Mouse (Mus musculus) kidney, adult 18-20 months (tissue): ENCODE results near the gene Rptor.

Source experiments
- DNase-seq: peaks from one replicate; pipeline ENCODE4 v3.0.0; 2021

The Rptor gene

DNA sequence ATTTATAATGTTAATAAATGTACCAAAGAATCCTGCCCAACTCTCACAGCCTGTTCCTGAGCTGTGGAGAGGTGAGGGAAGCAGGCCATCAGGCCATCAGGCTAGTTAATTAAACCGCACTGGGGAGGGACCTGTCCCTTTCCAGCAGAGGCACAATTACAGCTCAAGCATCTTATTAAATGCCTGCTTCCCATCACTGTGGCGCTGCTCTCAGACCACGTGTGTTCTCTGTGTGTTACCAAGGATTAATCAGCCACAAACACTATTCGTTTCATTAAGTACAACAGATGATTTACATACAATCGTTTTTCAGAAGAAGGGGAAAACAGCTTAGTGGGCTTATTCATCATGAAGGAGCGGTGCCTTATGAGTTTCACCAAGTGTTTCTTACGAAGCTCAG is 142.6 kb downstream of the Rptor start:
- no peak for DNase-seq

DNA sequence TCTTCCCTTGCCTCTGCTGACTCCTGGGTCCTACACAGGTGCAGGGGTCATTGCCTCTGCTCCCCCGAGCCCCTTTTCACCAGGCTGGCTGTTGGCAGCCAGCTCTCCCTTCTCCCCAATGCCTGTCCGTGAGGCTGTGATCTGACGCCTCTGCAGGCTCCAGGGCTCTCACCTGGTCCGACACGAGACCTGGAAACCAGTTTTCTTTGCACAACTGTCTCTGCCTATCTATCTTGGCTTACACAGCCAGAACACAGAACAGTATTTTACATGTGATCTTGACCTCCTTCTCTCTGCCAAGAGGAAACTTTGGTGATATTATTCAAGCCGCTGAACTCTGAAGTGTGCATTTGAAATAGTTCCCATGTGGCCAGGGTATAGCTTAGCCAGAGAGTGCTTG is 151.8 kb downstream of the Rptor start:
- no peak for DNase-seq

- no peak for DNase-seq
Observed at GRCm38 (mm10) chr11:119758214-119758613, 155.5 kb downstream of the Rptor start.

DNA sequence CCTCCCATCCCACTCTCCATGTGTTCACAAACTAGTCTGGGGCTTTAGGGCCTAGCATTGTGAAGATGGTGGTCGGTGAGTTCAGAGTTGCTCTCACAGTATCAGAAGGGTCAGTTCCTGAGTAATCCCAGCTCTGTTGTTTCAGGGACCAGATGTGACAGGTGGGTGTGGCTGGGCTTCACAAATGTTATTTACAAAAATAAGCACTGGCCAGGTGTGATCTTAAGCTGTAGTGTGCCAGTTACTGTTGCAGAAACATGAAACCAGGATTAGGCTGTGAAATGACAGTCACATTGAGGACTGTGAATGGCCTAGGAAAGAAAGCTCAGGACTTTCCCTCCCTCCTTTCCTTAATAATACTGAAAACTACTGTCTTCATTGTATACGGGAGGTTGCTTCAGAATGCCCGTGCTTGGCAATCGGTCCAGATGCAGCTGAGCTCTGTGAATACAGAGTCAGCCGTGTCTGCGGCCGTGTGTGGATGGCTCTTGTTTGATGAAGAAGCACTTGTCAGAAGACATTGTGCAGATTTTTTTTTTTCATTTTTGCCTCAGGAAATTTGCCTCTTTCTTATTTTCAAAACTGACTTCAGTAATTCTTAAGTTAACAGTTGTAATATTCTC is 156.1 kb downstream of the Rptor start:
- no peak for DNase-seq

DNA sequence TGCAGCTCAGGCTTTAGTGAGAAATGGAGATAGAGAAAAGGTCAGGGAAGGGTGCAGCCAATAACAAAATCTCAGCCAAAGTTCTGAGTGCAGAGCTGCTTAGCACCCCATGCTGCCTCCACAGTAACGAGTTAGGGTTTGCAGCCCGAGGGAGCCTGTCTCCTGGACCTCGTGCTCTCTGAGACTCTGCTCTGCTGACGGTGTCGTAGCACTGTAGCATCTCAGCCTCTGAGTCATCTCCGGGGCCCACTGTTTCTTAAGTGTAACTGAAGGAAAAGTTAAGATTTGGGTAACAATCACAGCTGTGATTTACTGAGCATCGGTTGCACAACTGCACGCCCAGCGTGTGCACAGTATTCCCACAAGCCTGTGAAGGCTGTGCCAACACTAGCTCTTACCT is 160.2 kb downstream of the Rptor start:
- no peak for DNase-seq

DNA sequence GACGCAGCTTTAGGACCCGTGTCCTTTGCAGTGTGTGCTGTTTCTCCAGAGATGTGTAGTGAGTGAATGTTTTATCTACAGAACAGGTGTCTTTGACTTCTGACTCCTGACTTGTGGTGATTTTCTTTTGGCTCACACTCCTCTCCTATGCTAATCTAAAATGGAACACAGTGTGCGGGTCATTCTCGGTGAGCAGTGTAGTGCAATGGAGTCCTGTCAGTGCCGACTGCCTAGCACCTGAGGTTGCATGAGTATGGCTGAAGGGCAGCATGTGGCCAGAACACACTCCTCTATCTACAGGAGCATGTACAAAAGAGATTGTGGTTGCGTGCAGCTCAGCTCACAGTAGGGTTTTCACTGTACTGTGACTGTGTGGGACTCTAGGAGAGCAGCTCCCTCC is 163.3 kb downstream of the Rptor start:
- DNase-seq, result no peak

GRCm38 (mm10) chr11:119766782-119767459 is 164.2 kb downstream of the Rptor start:
- no peak for DNase-seq

GRCm38 (mm10) chr11:119767525-119767924 is 164.8 kb downstream of the Rptor start:
- DNase-seq, result no peak

GRCm38 (mm10) chr11:119768511-119768910 is 165.8 kb downstream of the Rptor start:
- no peak for DNase-seq

DNA sequence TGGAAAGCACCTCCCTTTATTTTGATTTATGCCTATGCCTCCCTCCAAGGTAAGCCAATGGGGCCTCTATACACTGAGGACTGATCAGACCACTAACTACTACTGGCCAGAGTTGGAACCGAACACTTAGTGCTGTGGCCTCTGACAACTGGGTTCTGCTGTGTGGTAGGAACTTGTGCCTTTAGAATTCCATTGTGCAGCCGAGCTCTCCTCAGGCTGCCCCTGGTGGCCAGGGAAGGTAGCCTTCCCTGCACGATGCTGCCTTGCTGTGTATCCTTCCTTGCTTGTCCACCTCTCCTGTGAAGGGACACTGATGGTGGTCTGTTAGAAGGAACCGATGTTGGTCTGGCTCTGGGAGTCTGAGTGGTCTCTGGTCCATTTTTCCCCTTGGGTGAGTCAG is 167.0 kb downstream of the Rptor start:
- no peak for DNase-seq

- DNase-seq, result no peak
Observed at GRCm38 (mm10) chr11:119770985-119771384, 168.3 kb downstream of the Rptor start.

GRCm38 (mm10) chr11:119772896-119773295 is 170.2 kb downstream of the Rptor start:
- DNase-seq, result no peak

DNA sequence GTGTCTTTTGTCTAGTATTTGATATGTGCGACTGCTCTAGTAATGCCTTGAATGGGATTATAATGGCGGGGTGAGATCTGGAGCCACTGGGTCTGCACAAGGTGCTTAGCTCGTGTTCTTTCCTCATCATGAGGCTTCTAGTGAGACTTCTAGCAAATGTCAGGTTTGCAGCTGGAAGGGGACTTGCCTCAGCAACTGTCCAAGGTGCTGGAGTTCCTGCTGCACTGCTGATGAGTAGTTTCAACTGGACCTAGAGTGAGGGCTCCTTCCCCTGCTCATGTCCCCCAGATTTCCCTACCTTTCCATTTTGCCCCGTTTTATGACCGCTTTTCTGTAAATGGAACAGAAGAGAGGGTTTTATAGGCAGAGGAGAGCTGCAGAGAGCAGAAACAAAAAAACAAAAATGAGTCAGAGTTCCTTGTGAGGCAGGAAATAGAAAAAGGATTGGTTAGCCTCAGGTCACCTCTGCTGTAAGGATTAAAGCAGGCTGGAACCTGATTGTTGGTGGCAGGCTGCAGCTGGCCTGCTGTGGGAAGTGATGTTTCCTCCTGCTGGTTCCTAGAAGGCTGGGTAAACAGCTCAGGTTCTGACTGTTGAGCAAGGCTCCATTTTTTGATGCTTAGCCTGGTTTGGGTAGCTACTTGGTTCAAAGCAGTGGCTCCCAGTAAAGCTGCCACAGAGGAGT is 172.5 kb downstream of the Rptor start:
- DNase-seq, result no peak

- no peak for DNase-seq
Observed at GRCm38 (mm10) chr11:119777236-119777635, 174.5 kb downstream of the Rptor start.

DNA sequence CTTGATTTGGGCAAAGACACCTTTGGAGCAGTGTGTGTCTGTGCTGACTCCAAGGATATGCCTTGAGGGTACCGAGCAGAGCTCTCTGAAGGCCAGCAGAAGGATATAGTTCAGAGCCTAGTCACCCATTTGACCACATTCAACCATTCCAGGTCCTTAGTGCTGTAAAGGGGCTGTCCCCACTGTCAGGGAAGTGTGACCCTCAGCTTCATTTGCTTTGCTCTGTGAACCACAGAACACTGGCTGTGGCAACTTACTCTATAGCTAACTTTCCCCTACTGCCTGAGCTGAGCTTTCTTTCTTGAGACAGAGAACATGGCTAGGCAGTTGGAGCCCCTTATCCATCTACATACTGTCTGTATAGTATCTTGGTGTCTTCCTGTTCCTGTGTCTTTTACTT is 175.2 kb downstream of the Rptor start:
- no peak for DNase-seq

GRCm38 (mm10) chr11:119780290-119780689 is 177.6 kb downstream of the Rptor start:
- DNase-seq, result no peak

GRCm38 (mm10) chr11:119781165-119781564 is 178.5 kb downstream of the Rptor start:
- no peak for DNase-seq

DNA sequence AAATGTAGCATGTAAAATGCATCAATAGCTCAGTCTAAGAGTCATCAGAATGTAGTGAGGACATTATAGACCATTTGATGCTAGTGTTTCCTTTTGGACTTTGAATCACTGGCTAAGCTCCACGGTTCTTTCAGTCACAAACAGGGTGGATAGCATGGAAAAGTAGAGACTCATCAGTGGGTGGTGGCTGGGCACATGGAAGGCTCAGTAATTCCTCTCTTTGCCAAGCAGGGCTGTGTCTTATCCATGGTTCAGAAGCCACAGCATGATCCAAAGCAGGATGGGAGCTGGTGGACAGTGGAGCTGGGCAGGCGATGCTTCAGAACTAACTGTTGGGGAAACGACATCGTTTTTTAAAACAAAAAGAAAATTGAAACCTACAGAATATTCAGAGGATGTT is 179.0 kb downstream of the Rptor start:
- DNase-seq, result no peak

DNA sequence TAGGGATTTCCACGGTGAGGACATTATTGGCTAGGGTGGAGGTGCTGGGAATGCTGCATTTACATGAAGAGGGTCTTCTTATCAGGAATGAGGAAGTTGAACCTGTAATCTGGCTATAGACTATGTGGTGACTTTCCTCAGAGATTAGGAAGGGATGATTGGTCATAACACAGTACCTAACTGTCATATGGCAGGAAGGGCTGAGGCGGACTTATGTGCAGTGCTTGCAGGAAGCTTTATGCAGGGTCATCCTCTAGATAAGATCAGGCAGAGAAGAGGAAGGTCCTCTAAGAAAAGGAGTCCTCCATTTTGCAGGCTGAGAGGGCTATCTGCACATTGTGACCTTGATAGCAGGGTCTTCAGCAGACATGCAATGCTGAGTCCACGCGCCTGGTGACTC is 180.9 kb downstream of the Rptor start:
- no peak for DNase-seq

- DNase-seq, result no peak
Observed at GRCm38 (mm10) chr11:119784672-119785341, 182.1 kb downstream of the Rptor start.

DNA sequence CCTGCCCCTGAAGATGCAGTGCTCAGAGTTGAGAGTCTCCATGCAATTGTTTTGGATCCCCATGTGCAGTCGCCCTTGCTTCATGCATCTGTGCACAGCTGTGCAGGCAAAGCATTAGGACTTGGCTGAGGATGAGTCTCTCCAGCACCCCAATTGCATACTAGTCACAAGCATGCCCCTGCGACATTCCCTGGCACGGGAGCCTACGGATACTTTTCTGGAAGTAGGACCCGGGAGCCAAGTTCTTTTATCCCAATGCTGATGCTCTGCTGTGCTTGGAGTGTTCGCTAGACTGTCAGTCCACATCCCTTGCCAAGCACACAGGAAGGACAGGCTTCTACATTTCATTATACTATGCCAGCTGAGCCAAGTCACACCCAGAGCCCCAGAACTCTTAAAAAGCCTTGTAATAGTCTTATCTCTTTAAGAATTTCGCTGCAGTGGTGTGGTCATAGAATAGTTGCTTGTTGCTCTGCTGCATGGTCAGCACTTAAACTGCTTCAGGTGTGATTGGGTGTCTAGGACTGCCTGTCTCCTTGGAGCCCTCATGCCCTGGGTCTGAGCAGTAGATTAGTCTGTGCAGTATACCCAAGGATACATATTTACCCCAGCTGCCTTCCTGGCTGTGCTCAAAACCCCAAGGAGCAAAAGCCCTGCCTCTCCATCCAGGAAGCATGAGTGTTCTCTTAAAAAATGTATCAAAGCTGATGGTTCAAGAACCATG is 183.1 kb downstream of the Rptor start:
- no peak for DNase-seq

- DNase-seq, result no peak
Observed at GRCm38 (mm10) chr11:119786385-119786880, 183.7 kb downstream of the Rptor start.

GRCm38 (mm10) chr11:119788488-119788887 is 185.8 kb downstream of the Rptor start:
- DNase-seq, result no peak
